Mouse (Mus musculus): Measurements from ENCODE around the gene Erich6b. TPM values are rescaled to one million over a fixed set of nuclear protein-coding genes. Genes with fewer than 3 reads are reported as not detected.

The Erich6b gene
- 1 to 10 TPM in 1 of 2 experiments, under 1 TPM in 1; 0.18 to 1.8 TPM for polyA plus RNA-seq (2017; shearing (Covaris generic))

GRCm38 (mm10) chr14:75642080-75642479 lies at the start of gene Erich6b:
Gene Erich6b (plus strand): TSS chr14:75642259.

GRCm38 (mm10) chr14:75592978-75593377 lies 49.1 kb upstream of the Erich6b start, which contains the start of gene Spert:
Gene Spert (minus strand): TSS chr14:75593116.

Other genes with a start within 250 kb of the Erich6b start
- gene Siah3, start 186.3 kb upstream of the Erich6b start, polyA plus RNA-seq (2017; shearing (Covaris generic)): under 1 TPM in 1 of 2 experiments, not detected in 1; 0.80 TPM
- not detected for gene Spert, start 49.1 kb upstream of the Erich6b start, polyA plus RNA-seq (2017; shearing (Covaris generic))
- gene Cog3, start 112.3 kb downstream of the Erich6b start, polyA plus RNA-seq (2017; shearing (Covaris generic)): 10 to 100 TPM; 30.4 to 53.2 TPM
- 10 to 100 TPM; 11.1 to 11.2 TPM for gene Slc25a30, start 144.8 kb downstream of the Erich6b start, polyA plus RNA-seq (2017; shearing (Covaris generic))
- gene Tpt1, start 202.8 kb downstream of the Erich6b start, polyA plus RNA-seq (2017; shearing (Covaris generic)): 1,000 to 10,000 TPM; 1,208 to 1,421 TPM